Mouse (Mus musculus) gastrocnemius, adult 2 months (tissue): ENCODE data around the gene Gm136. TPM values are rescaled to one million over a fixed set of nuclear protein-coding genes. Genes with fewer than 3 reads are reported as not detected.
A peak's percentile ranks its signal among the peaks of the same experiment; 100 is the strongest.

Experiments
- DNase-seq: peaks from one replicate; pipeline ENCODE4 v3.0.0; 2022
- H3K27ac ChIP-seq: fragments of 200-600 bp; 2 replicates; pipeline ENCODE4 v1.8.1; 2022; ENCODE audit warnings: mild to moderate bottlenecking
- H3K4me3 ChIP-seq: fragments of 200-600 bp; 2 replicates; pipeline ENCODE4 v1.8.1; 2022; ENCODE audit warnings: mild to moderate bottlenecking, moderate library complexity
- CTCF ChIP-seq: fragments of 200-600 bp; IDR thresholded peaks from 2 replicates; pipeline ENCODE4 v1.8.1; 2022; ENCODE audit warnings: antibody characterized with exemption, mild to moderate bottlenecking, moderate library complexity
- intact Hi-C: fragments of 180-260 bp; cut with DNase I; formaldehyde crosslinking; loops from one replicate; pipeline ENCODE4 v1.15.1; 2025
- total RNA-seq, 2 experiments: library from RNA; stranded (reverse); gene quantifications; 2 replicates each; pipeline ENCODE4 v1.2.3; 2021

Gm136 gene
- total RNA-seq, 2 experiments from 2014 or later, result not detected

GRCm38 (mm10) chr4:34701528-34701927, 54.5 kb downstream of the Gm136 start:
- peak; percentile 63 for TF ChIP-seq CTCF
- intact Hi-C loops, result no loop called here
- DNase-seq, result peak; percentile 61
- Histone ChIP-seq H3K27ac (no peak overlapping the region), H3K4me3 (no peak overlapping the region)

Other genes starting within 250 kb of the Gm136 start
- 10 to 100 TPM; 42.9 to 60.6 TPM for gene Akirin2, start 205.3 kb downstream of the Gm136 start, total RNA-seq
- gene Orc3, start 141.3 kb downstream of the Gm136 start, total RNA-seq, result 10 to 100 TPM; 38.2 to 38.9 TPM
- gene Rars2, start 141.3 kb downstream of the Gm136 start, total RNA-seq, result 10 to 100 TPM; 18.2 to 22.1 TPM
- gene Slc35a1, start 68.8 kb downstream of the Gm136 start, total RNA-seq, result 10 to 100 TPM; 10.9 to 14.7 TPM
- gene Cfap206, start 26.1 kb downstream of the Gm136 start, total RNA-seq, result not detected
- 10 to 100 TPM; 24.5 to 31.5 TPM for gene Smim8, start 22.2 kb upstream of the Gm136 start, total RNA-seq
- gene Zfp292, start 126.7 kb upstream of the Gm136 start, total RNA-seq, result 10 to 100 TPM in 1 of 2 experiments, 1 to 10 TPM in 1; 9.2 to 11.0 TPM
- not detected for gene Cga, start 137.5 kb upstream of the Gm136 start, total RNA-seq